8 mouse cellular contexts compared by ENCODE assay signal in the genomic region with DNA sequence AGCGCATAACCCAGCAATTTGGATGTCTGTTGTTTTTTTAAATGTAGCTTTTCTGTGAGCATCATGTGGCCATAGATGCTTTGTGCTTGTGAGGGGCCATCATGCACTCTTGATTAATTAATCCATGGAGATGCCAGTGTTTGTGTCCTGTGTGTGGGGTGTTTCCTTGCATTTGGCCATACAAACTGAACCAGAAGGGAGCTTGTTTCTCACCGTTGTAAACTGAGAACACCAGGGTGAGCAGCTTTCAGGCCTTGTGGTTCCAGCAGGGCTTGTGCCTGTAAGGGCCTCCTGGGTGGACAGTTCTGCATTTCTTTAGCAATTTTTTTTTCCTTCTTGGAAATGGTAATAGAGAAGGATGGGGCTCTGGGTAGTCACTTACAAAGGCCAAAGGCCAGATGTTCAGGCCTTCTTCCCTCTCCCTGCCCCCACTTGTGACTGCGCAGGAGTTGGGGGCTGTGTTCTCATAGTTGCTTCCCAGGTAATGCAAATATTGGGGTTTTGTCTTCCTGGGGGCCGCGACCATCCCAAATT.
DNase-seq lines count a peak whose midpoint lies in the region; ATAC-seq lines count a peak whose summit lies in the region.

No protein-coding gene starts in this region.

- H3K27ac ChIP-seq in forebrain, embryonic 12.5 days = no peak overlapping the region
- no peak overlapping the region for H3K27ac ChIP-seq in limb, embryonic 15.5 days

- peak overlapping the region; percentile 58 for H3K4me3 ChIP-seq in forebrain, embryonic 12.5 days (replicated peaks)
- peak overlapping the region; percentile 51 for H3K4me3 ChIP-seq in limb, embryonic 15.5 days

- no peaks in the 10 kb centered on the region for H3K9me3 ChIP-seq in forebrain, embryonic 12.5 days
- no peaks in the 10 kb centered on the region for H3K9me3 ChIP-seq in limb, embryonic 15.5 days

- H3K9ac ChIP-seq in forebrain, embryonic 12.5 days = peak overlapping the region; percentile 64
- no peak overlapping the region for H3K9ac ChIP-seq in limb, embryonic 15.5 days

- peaks cover 13% of the 10 kb centered on the region for H3K27me3 ChIP-seq in forebrain, embryonic 12.5 days
- no peaks in the 10 kb centered on the region; the same call in 1 of the 2 replicates for H3K27me3 ChIP-seq in limb, embryonic 15.5 days

- peak overlapping the region; percentile 66 for H3K4me2 ChIP-seq in forebrain, embryonic 12.5 days
- peak overlapping the region; percentile 76 for H3K4me2 ChIP-seq in limb, embryonic 15.5 days

- peak; percentile 13 to 36 for DNase-seq in cerebellum, postnatal 25 days
- no peak for DNase-seq in cerebellum, postnatal 4 days (ENCODE audit: low spot score in 2 of 2)
- peak; percentile 18 for DNase-seq in 3134 (ENCODE audit: extremely low read depth, insufficient read length, low spot score)
- DNase-seq in spleen, adult 12 weeks (ENCODE audit: low spot score) = no peak
- DNase-seq in left cerebral cortex, adult 18-20 months (ENCODE audit: low spot score in 2 of 2) = no peak
- no peak for DNase-seq in adrenal gland, postnatal 25 days

- no peaks in the 10 kb centered on the region for H3K36me3 ChIP-seq in forebrain, embryonic 12.5 days (replicated peaks)
- H3K36me3 ChIP-seq in limb, embryonic 15.5 days = no peaks in the 10 kb centered on the region

- no peak for ATAC-seq in forebrain, embryonic 12.5 days (ENCODE audit: low FRiP score)
- no peak for ATAC-seq in limb, embryonic 15.5 days (ENCODE audit: insufficient number of reproducible peaks, low FRiP score, low TSS enrichment, low read depth)

- WGBS in forebrain, embryonic 12.5 days = 19% methylated on average over 5 of the region's 5 CpGs
- 49% methylated on average over 5 of the region's 5 CpGs for WGBS in limb, embryonic 15.5 days

- peaks cover 36% of the 10 kb centered on the region for H3K4me1 ChIP-seq in forebrain, embryonic 12.5 days
- peaks cover 37% of the 10 kb centered on the region for H3K4me1 ChIP-seq in limb, embryonic 15.5 days

Comparison
In these comparisons a context has a peak if more than half of its experiments do, and no peak if none do; other contexts are left out.
1. DNase-seq: peak in cerebellum, postnatal 25 days (2 of 2) and 3134 (single experiment); none in cerebellum, postnatal 4 days (0 of 2), spleen, adult 12 weeks (single experiment), left cerebral cortex, adult 18-20 months (0 of 2) and adrenal gland, postnatal 25 days (single experiment).